Mouse (Mus musculus) heart, embryonic 12.5 days (tissue): Measurements from ENCODE around the gene Zfp607b. TPM values are rescaled to one million over a fixed set of nuclear protein-coding genes. Genes with fewer than 3 reads are reported as not detected.

Source experiments
- ATAC-seq: fragments of 200-750 bp; cut with Nextera tagmentation; 2 replicates; pipeline ENCODE4 v1.8.0; 2017; ENCODE audit warnings: moderate TSS enrichment, moderate library complexity; ENCODE audit not compliant: insufficient number of reproducible peaks, low FRiP score
- H3K27ac ChIP-seq: fragments of 300-500 bp; sonication (generic); 2 replicates; pipeline ENCODE4 v1.5.1; 2016; ENCODE audit warnings: mild to moderate bottlenecking, moderate library complexity; ENCODE audit not compliant: poor library complexity, severe bottlenecking
- H3K27me3 ChIP-seq: fragments of 300-500 bp; sonication (generic); replicated peaks from 2 replicates; pipeline ENCODE4 v1.6.1; 2016; ENCODE audit warnings: mild to moderate bottlenecking, moderate library complexity
- H3K36me3 ChIP-seq: fragments of 300-500 bp; sonication (generic); 2 replicates; pipeline ENCODE4 v1.6.1; 2016; ENCODE audit warnings: mild to moderate bottlenecking, moderate library complexity
- H3K4me1 ChIP-seq: fragments of 300-500 bp; sonication (generic); replicated peaks from 2 replicates; pipeline ENCODE4 v1.6.1; 2016; ENCODE audit warnings: mild to moderate bottlenecking
- H3K4me2 ChIP-seq: fragments of 300-500 bp; sonication (generic); 2 replicates; pipeline ENCODE4 v1.6.1; 2016; ENCODE audit warnings: mild to moderate bottlenecking, moderate library complexity
- H3K4me3 ChIP-seq: fragments of 300-500 bp; sonication (generic); 2 replicates; pipeline ENCODE4 v1.5.1; 2016; ENCODE audit warnings: mild to moderate bottlenecking
- H3K9ac ChIP-seq: fragments of 300-500 bp; sonication (generic); 2 replicates; pipeline ENCODE4 v1.6.1; 2016; ENCODE audit warnings: mild to moderate bottlenecking, moderate library complexity
- H3K9me3 ChIP-seq: fragments of 300-500 bp; sonication (generic); replicated peaks from 2 replicates; pipeline ENCODE4 v1.6.1; 2016; ENCODE audit warnings: mild to moderate bottlenecking, moderate library complexity
- whole genome bisulfite sequencing: fragments of 180-500 bp; shearing (Covaris S2); methylation state at CpG from one replicate; pipeline ENCODE4 v1.1.7; 2016; 5-methylcytosine and 5-hydroxymethylcytosine counted together
- polyA plus RNA-seq: library from polyadenylated mRNA; unstranded; fragments of >200 nt; fragmentation: Nextera tagmentation; extraction: Ambion mirVana; gene quantifications from 2 replicates; pipeline ENCODE4 v1.2.1, GENCODE M21; 2016

The Zfp607b gene
- polyA plus RNA-seq, 1 experiment from 2014 or later, result 1.7 TPM

- H3K9ac ChIP-seq, result no peak overlapping the region
- peak overlapping the region; percentile 17; the same call in 1 of the 2 replicates for H3K4me2 ChIP-seq
- ATAC-seq, result no peak
- H3K36me3 ChIP-seq, result no peaks in the 10 kb centered on the region
- H3K4me3 ChIP-seq, result no peak overlapping the region
- H3K4me1 ChIP-seq, result peaks cover 7% of the 10 kb centered on the region; the same call in 1 of the 2 replicates
- WGBS, result 0% methylated on average over 6 of the region's 6 CpGs
- no peak overlapping the region for H3K27ac ChIP-seq
- peaks cover 11% of the 10 kb centered on the region for H3K27me3 ChIP-seq
- H3K9me3 ChIP-seq, result no peaks in the 10 kb centered on the region
Observed at GRCm38 (mm10) chr7:27685681-27686080, 3.5 kb upstream of the Zfp607b start.

- WGBS, result 76% methylated on average over 1 of the region's 1 CpGs
- no peaks in the 10 kb centered on the region for H3K36me3 ChIP-seq
- peaks cover 11% of the 10 kb centered on the region for H3K27me3 ChIP-seq
- H3K4me1 ChIP-seq, result peaks cover 7% of the 10 kb centered on the region; the same call in 1 of the 2 replicates
- H3K9me3 ChIP-seq, result no peaks in the 10 kb centered on the region
- ATAC-seq, result no peak
- no peak overlapping the region for H3K4me2 ChIP-seq
- no peak overlapping the region for H3K9ac ChIP-seq
- no peak overlapping the region for H3K4me3 ChIP-seq
- H3K27ac ChIP-seq, result no peak overlapping the region
Observed at GRCm38 (mm10) chr7:27687043-27687442, 2.1 kb upstream of the Zfp607b start.

- Histone ChIP-seq H3K27ac (no peak overlapping the region), H3K4me3 (no peak overlapping the region; the same call in 1 of the 2 replicates), H3K4me2 (0 out of 2 replicates have a peak overlapping the region, but pooled peaks have one; percentile 86), H3K4me1 (peaks cover 7% of the 10 kb centered on the region; the same call in 1 of the 2 replicates), H3K9ac (no peak overlapping the region), H3K27me3 (peaks cover 11% of the 10 kb centered on the region), H3K36me3 (no peaks in the 10 kb centered on the region), H3K9me3 (no peaks in the 10 kb centered on the region)
- 63% methylated on average over 3 of the region's 3 CpGs for WGBS
- no peak for ATAC-seq
Observed at GRCm38 (mm10) chr7:27687836-27688235, 1.3 kb upstream of the Zfp607b start.

- H3K9ac ChIP-seq, result peak overlapping the region; percentile 71
- H3K36me3 ChIP-seq, result no peaks in the 10 kb centered on the region
- peaks cover 5% of the 10 kb centered on the region; the same call in 1 of the 2 replicates for H3K4me1 ChIP-seq
- peaks cover 11% of the 10 kb centered on the region for H3K27me3 ChIP-seq
- no peak for ATAC-seq
- no peak overlapping the region for H3K27ac ChIP-seq
- peak overlapping the region; percentile 60 for H3K4me3 ChIP-seq
- WGBS, result 38% methylated on average over 14 of the region's 14 CpGs
- no peaks in the 10 kb centered on the region for H3K9me3 ChIP-seq
- H3K4me2 ChIP-seq, result peak overlapping the region; percentile 86
Observed at GRCm38 (mm10) chr7:27688246-27688788, 823 bp upstream of the Zfp607b start.

- WGBS, result 31% methylated on average over 5 of the region's 5 CpGs
Observed at GRCm38 (mm10) chr7:27691076-27691475, 1.9 kb downstream of the Zfp607b start.

GRCm38 (mm10) chr7:27696711-27697110 lies 7.6 kb downstream of the Zfp607b start:
- ATAC-seq, result no peak
- 45% methylated on average over 3 of the region's 3 CpGs for WGBS

More at GRCm38 (mm10) chr7:27691076-27691475, 1.9 kb downstream of the Zfp607b start:
- ATAC-seq, result no peak
- H3K4me3 ChIP-seq, result no peak overlapping the region
- H3K9ac ChIP-seq, result no peak overlapping the region
- no peak overlapping the region for H3K27ac ChIP-seq
- no peaks in the 10 kb centered on the region for H3K36me3 ChIP-seq
- no peak overlapping the region for H3K4me2 ChIP-seq
- H3K4me1 ChIP-seq, result peaks cover 4% of the 10 kb centered on the region; the same call in 1 of the 2 replicates
- no peaks in the 10 kb centered on the region for H3K27me3 ChIP-seq
- no peaks in the 10 kb centered on the region for H3K9me3 ChIP-seq

GRCm38 (mm10) chr7:27710402-27710801 lies 21.3 kb downstream of the Zfp607b start:
- Histone ChIP-seq H3K27ac (no peak overlapping the region), H3K36me3 (no peaks in the 10 kb centered on the region), H3K4me3 (no peak overlapping the region), H3K9me3 (peaks cover 14% of the 10 kb centered on the region), H3K4me2 (no peak overlapping the region), H3K9ac (no peak overlapping the region), H3K4me1 (no peaks in the 10 kb centered on the region), H3K27me3 (no peaks in the 10 kb centered on the region)
- WGBS, result 78% methylated on average over 7 of the region's 7 CpGs
- no peak for ATAC-seq

More at GRCm38 (mm10) chr7:27696711-27697110, 7.6 kb downstream of the Zfp607b start:
- Histone ChIP-seq H3K36me3 (no peaks in the 10 kb centered on the region), H3K27ac (no peak overlapping the region), H3K9me3 (no peaks in the 10 kb centered on the region), H3K4me1 (no peaks in the 10 kb centered on the region), H3K4me3 (no peak overlapping the region), H3K27me3 (no peaks in the 10 kb centered on the region), H3K4me2 (no peak overlapping the region), H3K9ac (no peak overlapping the region)

- Histone ChIP-seq H3K4me1 (no peaks in the 10 kb centered on the region), H3K4me2 (no peak overlapping the region), H3K27me3 (no peaks in the 10 kb centered on the region), H3K4me3 (no peak overlapping the region), H3K9ac (no peak overlapping the region), H3K36me3 (no peaks in the 10 kb centered on the region), H3K9me3 (0 out of 2 replicates have a peak, but pooled peaks cover 6% of the 10 kb centered on the region), H3K27ac (no peak overlapping the region)
- 85% methylated on average over 8 of the region's 8 CpGs for WGBS
- ATAC-seq, result no peak
Observed at GRCm38 (mm10) chr7:27721951-27722350, 32.8 kb downstream of the Zfp607b start.

- ATAC-seq, result no peak; the same call in 1 of the 2 replicates
- Histone ChIP-seq H3K9me3 (0 out of 2 replicates have a peak, but pooled peaks cover 4% of the 10 kb centered on the region), H3K9ac (no peak overlapping the region), H3K36me3 (no peaks in the 10 kb centered on the region), H3K4me2 (no peak overlapping the region), H3K27ac (no peak overlapping the region), H3K4me3 (no peak overlapping the region), H3K27me3 (no peaks in the 10 kb centered on the region; the same call in 1 of the 2 replicates), H3K4me1 (no peaks in the 10 kb centered on the region)
- 37% methylated on average over 12 of the region's 12 CpGs for WGBS
Observed at GRCm38 (mm10) chr7:27725566-27726538, 36.7 kb downstream of the Zfp607b start.

GRCm38 (mm10) chr7:27727471-27727870 lies 38.3 kb downstream of the Zfp607b start:
- no peak overlapping the region for H3K4me3 ChIP-seq
- 52% methylated on average over 2 of the region's 2 CpGs for WGBS

More at GRCm38 (mm10) chr7:27727471-27727870, 38.3 kb downstream of the Zfp607b start:
- H3K27me3 ChIP-seq, result no peaks in the 10 kb centered on the region; the same call in 1 of the 2 replicates
- H3K9me3 ChIP-seq, result no peaks in the 10 kb centered on the region
- no peak for ATAC-seq
- H3K4me1 ChIP-seq, result peaks cover 6% of the 10 kb centered on the region
- H3K27ac ChIP-seq, result no peak overlapping the region
- no peak overlapping the region for H3K4me2 ChIP-seq
- no peak overlapping the region for H3K9ac ChIP-seq
- H3K36me3 ChIP-seq, result no peaks in the 10 kb centered on the region
